17 mouse cellular contexts compared by ENCODE assay signal in the genomic region with DNA sequence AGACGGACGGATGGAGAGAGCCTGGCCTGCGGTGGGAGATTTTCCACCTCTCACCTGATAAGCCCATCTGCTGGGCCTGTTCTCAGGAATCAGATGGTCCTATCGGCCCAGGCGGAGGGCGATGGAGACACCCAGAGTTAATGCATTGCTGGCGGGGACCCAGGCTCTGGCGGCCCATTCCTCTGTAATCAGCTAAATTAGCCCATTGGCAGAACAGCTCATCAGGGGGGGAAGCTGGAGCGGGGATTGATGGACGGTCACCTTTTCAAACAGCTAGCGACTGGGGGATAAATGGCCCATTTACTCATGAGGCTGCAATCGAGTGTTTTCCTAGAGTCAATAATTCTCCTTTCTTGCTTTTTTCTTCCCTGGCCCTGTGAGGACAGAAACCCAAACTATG.
DNase-seq lines count a peak whose midpoint lies in the region; ATAC-seq lines count a peak whose summit lies in the region.
"Had no signal": no experiment of that assay in that cellular context is flagged by ENCODE, and none has a peak within 500 bp of the region (broad histone marks: within the 10 kb centered on the region; RNA-seq: fewer than 3 reads in every experiment).

No protein-coding gene starts in this region.

- H3K4me1 ChIP-seq in forebrain, embryonic 13.5 days, result peaks cover 11% of the 10 kb centered on the region
- peaks cover 9% of the 10 kb centered on the region for H3K4me1 ChIP-seq in forebrain, embryonic 16.5 days (replicated peaks; ENCODE audit: control insufficient read depth, insufficient read depth, low read length)
- peaks cover 6% of the 10 kb centered on the region; the same call in 1 of the 2 replicates for H3K4me1 ChIP-seq in hindbrain, embryonic 12.5 days
- H3K4me1 ChIP-seq in hindbrain, embryonic 14.5 days (replicated peaks; ENCODE audit: control insufficient read depth, insufficient read depth, low read length), result no peaks in the 10 kb centered on the region
- peaks cover 20% of the 10 kb centered on the region for H3K4me1 ChIP-seq in limb, embryonic 10.5 days
- H3K4me1 ChIP-seq: embryonic facial prominence, embryonic 12.5 days had no signal

- no peak for ATAC-seq in forebrain, embryonic 13.5 days
- ATAC-seq in forebrain, embryonic 16.5 days, result no peak; the same call in 1 of the 2 replicates
- ATAC-seq in hindbrain, embryonic 12.5 days (ENCODE audit: low FRiP score), result no peak
- no peak for ATAC-seq in hindbrain, embryonic 14.5 days (ENCODE audit: low FRiP score)
- ATAC-seq: forebrain, embryonic 15.5 days had no signal

- intact Hi-C loops in left cerebral cortex, postnatal 4 days (cut with DNase I), result no loop called here

- H3K27me3 ChIP-seq in forebrain, embryonic 13.5 days, result no peaks in the 10 kb centered on the region
- H3K27me3 ChIP-seq in forebrain, embryonic 16.5 days (replicated peaks; ENCODE audit: control insufficient read depth, insufficient read depth, low read length), result no peaks in the 10 kb centered on the region
- 0 out of 2 replicates have a peak, but pooled peaks cover 5% of the 10 kb centered on the region for H3K27me3 ChIP-seq in hindbrain, embryonic 12.5 days
- no peaks in the 10 kb centered on the region for H3K27me3 ChIP-seq in hindbrain, embryonic 14.5 days (ENCODE audit: control insufficient read depth, insufficient read depth, low read length)
- peaks cover 44% of the 10 kb centered on the region for H3K27me3 ChIP-seq in limb, embryonic 10.5 days (ENCODE audit: low read depth, poor library complexity, severe bottlenecking)
- H3K27me3 ChIP-seq: embryonic facial prominence, embryonic 12.5 days; forebrain, embryonic 15.5 days had no signal

- no peak overlapping the region for H3K4me2 ChIP-seq in forebrain, embryonic 13.5 days
- no peak overlapping the region for H3K4me2 ChIP-seq in forebrain, embryonic 16.5 days (ENCODE audit: low read length)
- H3K4me2 ChIP-seq in hindbrain, embryonic 12.5 days (replicated peaks), result no peak overlapping the region
- no peak overlapping the region for H3K4me2 ChIP-seq in hindbrain, embryonic 14.5 days (replicated peaks)
- H3K4me2 ChIP-seq: embryonic facial prominence, embryonic 12.5 days; forebrain, embryonic 15.5 days had no signal

- H3K36me3 ChIP-seq in forebrain, embryonic 13.5 days (ENCODE audit: poor library complexity, severe bottlenecking), result no peaks in the 10 kb centered on the region
- H3K36me3 ChIP-seq in forebrain, embryonic 16.5 days (ENCODE audit: control insufficient read depth, insufficient read depth), result no peaks in the 10 kb centered on the region
- H3K36me3 ChIP-seq in hindbrain, embryonic 12.5 days, result no peaks in the 10 kb centered on the region
- H3K36me3 ChIP-seq in hindbrain, embryonic 14.5 days (replicated peaks; ENCODE audit: control insufficient read depth, insufficient read depth), result no peaks in the 10 kb centered on the region
- H3K36me3 ChIP-seq in limb, embryonic 10.5 days, result no peaks in the 10 kb centered on the region
- H3K36me3 ChIP-seq: embryonic facial prominence, embryonic 10.5 days; embryonic facial prominence, embryonic 12.5 days; forebrain, embryonic 15.5 days had no signal

- H3K27ac ChIP-seq in forebrain, embryonic 13.5 days, result 0 out of 2 replicates have a peak overlapping the region, but pooled peaks have one; percentile 10
- H3K27ac ChIP-seq in forebrain, embryonic 16.5 days (ENCODE audit: low read length), result no peak overlapping the region
- H3K27ac ChIP-seq in hindbrain, embryonic 12.5 days, result 0 out of 2 replicates have a peak overlapping the region, but pooled peaks have one; percentile 17
- no peak overlapping the region for H3K27ac ChIP-seq in hindbrain, embryonic 14.5 days
- H3K27ac ChIP-seq in limb, embryonic 10.5 days, result 0 out of 2 replicates have a peak overlapping the region, but pooled peaks have one; percentile 33
- H3K27ac ChIP-seq: embryonic facial prominence, embryonic 10.5 days; embryonic facial prominence, embryonic 12.5 days; forebrain, embryonic 15.5 days had no signal

- 36% methylated on average over 12 of the region's 12 CpGs for WGBS in forebrain, embryonic 13.5 days
- WGBS in forebrain, embryonic 16.5 days, result 18% methylated on average over 12 of the region's 12 CpGs
- WGBS in hindbrain, embryonic 12.5 days, result 61% methylated on average over 12 of the region's 12 CpGs
- 58% methylated on average over 12 of the region's 12 CpGs for WGBS in hindbrain, embryonic 14.5 days
- WGBS in limb, embryonic 10.5 days, result 36% methylated on average over 12 of the region's 12 CpGs

- H3K9ac ChIP-seq in forebrain, embryonic 13.5 days, result no peak overlapping the region
- no peak overlapping the region for H3K9ac ChIP-seq in forebrain, embryonic 16.5 days (replicated peaks; ENCODE audit: low read depth, low read length)
- H3K9ac ChIP-seq in hindbrain, embryonic 12.5 days, result no peak overlapping the region
- no peak overlapping the region for H3K9ac ChIP-seq in hindbrain, embryonic 14.5 days
- H3K9ac ChIP-seq: embryonic facial prominence, embryonic 12.5 days; forebrain, embryonic 15.5 days had no signal

- no peak overlapping the region for H3K4me3 ChIP-seq in forebrain, embryonic 13.5 days
- H3K4me3 ChIP-seq in forebrain, embryonic 16.5 days (replicated peaks; ENCODE audit: low read length), result no peak overlapping the region
- no peak overlapping the region for H3K4me3 ChIP-seq in hindbrain, embryonic 12.5 days
- no peak overlapping the region for H3K4me3 ChIP-seq in hindbrain, embryonic 14.5 days (replicated peaks; ENCODE audit: low read length)
- H3K4me3 ChIP-seq in limb, embryonic 10.5 days, result no peak overlapping the region
- H3K4me3 ChIP-seq: embryonic facial prominence, embryonic 10.5 days; embryonic facial prominence, embryonic 12.5 days; forebrain, embryonic 15.5 days had no signal

- no peak for DNase-seq in hindbrain, embryonic 14.5 days (ENCODE audit: low spot score)
- DNase-seq in left cerebral cortex, postnatal 4 days, result peak; percentile 11
- DNase-seq in left cerebral cortex, adult 11 months (ENCODE audit: low spot score), result no peak
- DNase-seq in limb, embryonic 10.5 days (ENCODE audit: low spot score), result no peak
- DNase-seq in frontal cortex, postnatal 36 days (ENCODE audit: low spot score in 2 of 2), result no peak
- DNase-seq: adrenal gland, adult 8-10 months; adrenal gland, postnatal 25 days; cerebellum, adult 11-12 months; cerebellum, adult 2 months; cerebellum, adult 9-10 months; cerebellum, postnatal 25 days had no signal

- H3K9me3 ChIP-seq in forebrain, embryonic 13.5 days (replicated peaks), result peaks cover under 1% of the 10 kb centered on the region; the same call in 1 of the 2 replicates
- H3K9me3 ChIP-seq in forebrain, embryonic 16.5 days (ENCODE audit: control insufficient read depth, low read length), result no peaks in the 10 kb centered on the region
- H3K9me3 ChIP-seq in hindbrain, embryonic 12.5 days (replicated peaks), result no peaks in the 10 kb centered on the region
- H3K9me3 ChIP-seq in hindbrain, embryonic 14.5 days (ENCODE audit: control insufficient read depth, low read length), result no peaks in the 10 kb centered on the region
- H3K9me3 ChIP-seq in limb, embryonic 10.5 days (replicated peaks), result no peaks in the 10 kb centered on the region
- H3K9me3 ChIP-seq: embryonic facial prominence, embryonic 10.5 days; embryonic facial prominence, embryonic 12.5 days; forebrain, embryonic 15.5 days had no signal

Comparison
In these comparisons a context has a peak if more than half of its experiments do, and no peak if none do; other contexts are left out.
1. H3K27ac ChIP-seq: peak in forebrain, embryonic 13.5 days (single experiment), hindbrain, embryonic 12.5 days (single experiment) and limb, embryonic 10.5 days (single experiment); none in forebrain, embryonic 16.5 days (single experiment) and hindbrain, embryonic 14.5 days (single experiment).